Mouse (Mus musculus) small intestine, adult 2 months (tissue): ENCODE data around the gene Hmgn2.

ENCODE experiments used
- CTCF ChIP-seq: fragments of 200-500 bp; IDR thresholded peaks from 2 replicates; pipeline ENCODE4 v1.5.1; 2012; ENCODE audit warnings: low read depth, mild to moderate bottlenecking, control low read depth, inconsistent platforms, low read length, moderate library complexity, mixed read lengths; ENCODE audit not compliant: insufficient replicate concordance, insufficient read length; ENCODE audit errors: extremely low read depth
- POLR2A ChIP-seq: fragments of 200-500 bp; IDR thresholded peaks from 2 replicates; pipeline ENCODE4 v1.6.1; 2012; ENCODE audit warnings: low read depth, mild to moderate bottlenecking, control low read depth, inconsistent platforms, low read length, moderate library complexity

- no peak for TF ChIP-seq CTCF
- no peak for TF ChIP-seq POLR2A
These were observed 36.7 kb downstream of the Hmgn2 start for GRCm38 (mm10) chr4:133931785-133932184.
